Mouse (Mus musculus) embryonic facial prominence, embryonic 14.5 days (tissue): ENCODE measurements around the gene Plcb4. TPM values are rescaled to one million over a fixed set of nuclear protein-coding genes. Genes with fewer than 3 reads are reported as not detected.
A peak's percentile ranks its signal among the peaks of the same experiment; 100 is the strongest.

Source experiments
- ATAC-seq: fragments of 200-750 bp; cut with Nextera tagmentation; 2 replicates; pipeline ENCODE4 v1.8.0; 2017; ENCODE audit warnings: low read depth, moderate number of reproducible peaks, moderate TSS enrichment
- DNase-seq: peaks from one replicate; pipeline ENCODE4 v3.0.0-alpha.2; 2015; ENCODE audit warnings: low spot score
- H3K27ac ChIP-seq: fragments of 300-500 bp; sonication (generic); replicated peaks from 2 replicates; pipeline ENCODE4 v1.5.1; 2014; ENCODE audit warnings: low read depth, mild to moderate bottlenecking, low read length, moderate library complexity
- H3K27me3 ChIP-seq: fragments of 300-500 bp; sonication (generic); replicated peaks from 2 replicates; pipeline ENCODE4 v1.6.1; 2014; ENCODE audit warnings: low read length; ENCODE audit not compliant: control insufficient read depth, insufficient read depth
- H3K36me3 ChIP-seq: fragments of 300-500 bp; sonication (generic); 2 replicates; pipeline ENCODE4 v1.6.1; 2014; ENCODE audit warnings: low read length, mixed read lengths; ENCODE audit not compliant: control insufficient read depth, insufficient read depth
- H3K4me1 ChIP-seq: fragments of 300-500 bp; sonication (generic); 2 replicates; pipeline ENCODE4 v1.6.1; 2014; ENCODE audit warnings: antibody characterized with exemption, low read length; ENCODE audit not compliant: control insufficient read depth, insufficient read depth
- H3K4me2 ChIP-seq: fragments of 300-500 bp; sonication (generic); 2 replicates; pipeline ENCODE4 v1.6.1; 2014; ENCODE audit warnings: low read depth, mild to moderate bottlenecking, low read length, moderate library complexity, mixed read lengths
- H3K4me3 ChIP-seq: fragments of 300-500 bp; sonication (generic); 2 replicates; pipeline ENCODE4 v1.5.1; 2014; ENCODE audit warnings: low read depth, mild to moderate bottlenecking, low read length
- H3K9ac ChIP-seq: fragments of 300-500 bp; sonication (generic); 2 replicates; pipeline ENCODE4 v1.6.1; 2014; ENCODE audit warnings: low read depth, mild to moderate bottlenecking, low read length, moderate library complexity, mixed read lengths
- H3K9me3 ChIP-seq: fragments of 300-500 bp; sonication (generic); 2 replicates; pipeline ENCODE4 v1.6.1; 2016; ENCODE audit warnings: low read length; ENCODE audit not compliant: control insufficient read depth
- WGBS: fragments of 180-500 bp; shearing (Covaris S2); extraction: QIAGEN DNeasy Blood & Tissue Kit; methylation state at CpG from one replicate; pipeline ENCODE4 v1.1.7; 2014; 5-methylcytosine and 5-hydroxymethylcytosine counted together
- polyA plus RNA-seq: library from polyadenylated mRNA; unstranded; fragments of >200 nt; fragmentation: Nextera tagmentation; extraction: Ambion mirVana; gene quantifications from 2 replicates; pipeline ENCODE4 v1.2.1, GENCODE M21; 2014

The Plcb4 gene
- polyA plus RNA-seq, 1 experiment from 2014 or later, result 20.8 TPM

GRCm38 (mm10) chr2:135904791-135905190, 246.0 kb downstream of the Plcb4 start:
- Histone ChIP-seq H3K27me3 (no peaks in the 10 kb centered on the region), H3K4me2 (no peak overlapping the region), H3K4me1 (no peaks in the 10 kb centered on the region), H3K9ac (no peak overlapping the region), H3K4me3 (no peak overlapping the region), H3K27ac (no peak overlapping the region), H3K9me3 (no peaks in the 10 kb centered on the region), H3K36me3 (no peaks in the 10 kb centered on the region)
- 87% methylated on average over 4 of the region's 4 CpGs for WGBS
- DNase-seq, result no peak
- ATAC-seq, result no peak

- Histone ChIP-seq H3K9ac (no peak overlapping the region), H3K4me1 (peaks cover 6% of the 10 kb centered on the region; the same call in 1 of the 2 replicates), H3K27me3 (no peaks in the 10 kb centered on the region), H3K9me3 (no peaks in the 10 kb centered on the region), H3K27ac (no peak overlapping the region), H3K4me3 (no peak overlapping the region), H3K4me2 (no peak overlapping the region), H3K36me3 (no peaks in the 10 kb centered on the region)
- 70% methylated on average over 8 of the region's 8 CpGs for WGBS
- ATAC-seq (no peak), DNase-seq (peak; percentile 43)
Measured at GRCm38 (mm10) chr2:135914343-135915261, 255.8 kb downstream of the Plcb4 start.

GRCm38 (mm10) chr2:135915928-135916327, 257.1 kb downstream of the Plcb4 start:
- peak; percentile 29 for DNase-seq
- H3K9ac ChIP-seq, result no peak overlapping the region
- peaks cover 6% of the 10 kb centered on the region; the same call in 1 of the 2 replicates for H3K4me1 ChIP-seq
- no peak overlapping the region for H3K4me3 ChIP-seq
- H3K27ac ChIP-seq, result no peak overlapping the region
- H3K36me3 ChIP-seq, result no peaks in the 10 kb centered on the region
- H3K9me3 ChIP-seq, result no peaks in the 10 kb centered on the region
- H3K27me3 ChIP-seq, result no peaks in the 10 kb centered on the region
- ATAC-seq, result no peak
- no peak overlapping the region for H3K4me2 ChIP-seq
- 52% methylated on average over 10 of the region's 10 CpGs for WGBS

GRCm38 (mm10) chr2:135917000-135917399, 258.2 kb downstream of the Plcb4 start:
- no peak for DNase-seq
- 83% methylated on average over 3 of the region's 3 CpGs for WGBS

GRCm38 (mm10) chr2:135918116-135918515, 259.3 kb downstream of the Plcb4 start:
- Histone ChIP-seq H3K4me3 (no peak overlapping the region), H3K9me3 (no peaks in the 10 kb centered on the region), H3K9ac (no peak overlapping the region), H3K36me3 (no peaks in the 10 kb centered on the region), H3K4me2 (no peak overlapping the region), H3K27ac (no peak overlapping the region), H3K4me1 (peaks cover 6% of the 10 kb centered on the region; the same call in 1 of the 2 replicates), H3K27me3 (no peaks in the 10 kb centered on the region)
- WGBS, result 60% methylated on average over 5 of the region's 5 CpGs
- DNase-seq (peak; percentile 35), ATAC-seq (no peak)

More at GRCm38 (mm10) chr2:135917000-135917399, 258.2 kb downstream of the Plcb4 start:
- H3K4me3 ChIP-seq, result no peak overlapping the region
- H3K9ac ChIP-seq, result no peak overlapping the region
- H3K36me3 ChIP-seq, result no peaks in the 10 kb centered on the region
- no peak overlapping the region for H3K4me2 ChIP-seq
- ATAC-seq, result no peak
- peaks cover 6% of the 10 kb centered on the region; the same call in 1 of the 2 replicates for H3K4me1 ChIP-seq
- H3K27ac ChIP-seq, result no peak overlapping the region
- no peaks in the 10 kb centered on the region for H3K9me3 ChIP-seq
- no peaks in the 10 kb centered on the region for H3K27me3 ChIP-seq

DNA sequence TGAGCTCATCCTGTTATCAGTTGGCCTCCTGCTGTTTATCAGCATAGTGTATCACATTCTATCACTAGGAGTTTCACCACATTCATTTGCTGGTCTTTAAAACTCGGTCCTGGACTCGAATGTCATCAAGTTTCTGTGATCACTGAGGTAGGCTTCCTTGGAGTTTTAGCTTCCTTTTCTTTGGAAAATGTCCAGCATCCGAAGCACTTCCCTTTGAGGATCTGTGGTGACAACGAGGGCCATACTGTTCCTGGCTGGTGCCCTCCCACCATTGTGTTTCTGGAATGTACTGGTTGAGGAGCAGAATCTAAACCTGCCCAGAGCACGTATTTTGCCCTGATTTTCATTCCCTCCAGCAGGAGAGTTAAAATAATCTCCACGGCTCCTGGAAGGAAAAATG, 260.8 kb downstream of the Plcb4 start:
- Histone ChIP-seq H3K4me2 (no peak overlapping the region), H3K36me3 (no peaks in the 10 kb centered on the region), H3K4me1 (peaks cover 6% of the 10 kb centered on the region; the same call in 1 of the 2 replicates), H3K27me3 (no peaks in the 10 kb centered on the region), H3K4me3 (no peak overlapping the region), H3K9ac (no peak overlapping the region), H3K27ac (no peak overlapping the region), H3K9me3 (no peaks in the 10 kb centered on the region)
- WGBS, result 56% methylated on average over 6 of the region's 6 CpGs
- DNase-seq, result peak; percentile 22
- no peak for ATAC-seq

DNA sequence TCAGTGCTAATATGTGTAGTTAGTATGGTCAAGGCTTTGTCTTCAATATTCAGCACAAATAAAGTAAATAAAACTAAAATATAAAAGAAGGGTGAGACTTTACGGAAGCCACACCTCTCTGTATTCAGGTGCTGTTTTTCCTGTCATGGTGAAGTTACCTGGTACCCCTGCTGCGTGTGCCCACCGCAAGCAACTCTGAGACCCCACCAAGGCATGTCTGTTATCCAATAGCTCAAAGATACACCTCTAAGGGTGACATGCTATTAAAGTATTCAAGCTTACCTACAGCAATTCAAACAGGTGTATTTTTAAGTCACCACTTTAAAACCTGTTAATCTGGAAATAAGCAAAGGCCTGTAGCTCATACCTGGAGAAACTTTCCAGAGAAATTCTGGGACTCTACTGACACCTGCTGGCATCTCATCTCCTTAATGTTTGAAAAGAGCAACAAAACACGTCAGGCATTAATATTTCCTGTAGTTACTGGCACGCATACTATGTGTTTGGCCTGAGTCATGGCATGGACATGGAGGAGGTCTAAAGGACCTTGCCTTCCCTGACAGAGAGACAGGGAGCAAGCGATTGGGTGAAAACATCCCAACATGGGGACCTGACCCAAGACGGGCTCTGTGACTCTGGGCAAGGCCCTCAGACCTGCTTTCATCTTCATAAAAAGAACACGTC, 268.0 kb downstream of the Plcb4 start:
- no peak overlapping the region for H3K4me2 ChIP-seq
- DNase-seq, result peak; percentile 84
- H3K27me3 ChIP-seq, result no peaks in the 10 kb centered on the region
- H3K9me3 ChIP-seq, result no peaks in the 10 kb centered on the region
- 75% methylated on average over 8 of the region's 8 CpGs for WGBS
- 0 out of 2 replicates have a peak overlapping the region, but pooled peaks have one; percentile 19 for H3K9ac ChIP-seq
- H3K36me3 ChIP-seq, result no peaks in the 10 kb centered on the region
- H3K4me1 ChIP-seq, result no peaks in the 10 kb centered on the region
- no peak overlapping the region for H3K4me3 ChIP-seq
- ATAC-seq, result no peak
- no peak overlapping the region for H3K27ac ChIP-seq

- ATAC-seq (no peak), DNase-seq (no peak)
- WGBS, result 73% methylated on average over 9 of the region's 9 CpGs
- H3K4me1 ChIP-seq, result no peaks in the 10 kb centered on the region
- no peak overlapping the region for H3K4me2 ChIP-seq
- no peak overlapping the region for H3K9ac ChIP-seq
- no peaks in the 10 kb centered on the region for H3K36me3 ChIP-seq
- H3K27ac ChIP-seq, result no peak overlapping the region
- no peaks in the 10 kb centered on the region for H3K9me3 ChIP-seq
- H3K4me3 ChIP-seq, result no peak overlapping the region
- no peaks in the 10 kb centered on the region for H3K27me3 ChIP-seq
Measured at GRCm38 (mm10) chr2:135929021-135929720, 270.4 kb downstream of the Plcb4 start.
